Mouse (Mus musculus): ENCODE measurements around the gene Acss1.
A peak's percentile ranks its signal among the peaks of the same experiment; 100 is the strongest.

Acss1 gene

GRCm38 (mm10) chr2:150638370-150638733 lies 29.9 kb downstream of the Acss1 start:
- DNase-seq (ENCODE audit: inconsistent ontology term) = no peak

- DNase-seq (ENCODE audit: inconsistent ontology term) = no peak
These were observed 30.5 kb downstream of the Acss1 start for GRCm38 (mm10) chr2:150637702-150638369.

DNA sequence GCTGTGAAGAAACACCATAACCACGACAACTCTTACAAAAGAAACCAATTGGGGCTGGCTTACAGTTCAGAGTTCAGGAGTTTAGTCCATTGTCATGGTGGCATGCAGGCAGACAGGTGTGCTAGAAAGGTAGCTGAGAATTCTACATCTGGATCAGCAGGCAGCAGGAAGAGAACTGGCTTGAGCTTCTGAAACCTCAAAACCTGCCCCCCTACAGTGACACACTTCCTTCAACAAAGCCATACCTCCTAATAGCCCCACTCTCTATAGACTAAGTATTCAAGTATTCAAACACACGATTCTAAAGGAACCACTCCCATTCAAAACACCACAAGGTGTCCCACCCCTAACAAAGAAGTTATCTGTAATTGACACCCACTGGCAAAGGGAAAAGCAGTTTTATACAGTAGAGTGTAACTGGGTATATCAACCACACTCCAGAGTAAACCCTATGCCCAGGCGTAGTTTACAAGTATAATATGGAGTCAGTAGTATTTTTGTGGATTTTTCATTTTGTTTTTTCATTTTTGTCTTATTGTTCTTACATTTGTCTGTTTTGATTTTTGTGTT lies 32.3 kb downstream of the Acss1 start:
- no peak for DNase-seq (ENCODE audit: inconsistent ontology term)

DNA sequence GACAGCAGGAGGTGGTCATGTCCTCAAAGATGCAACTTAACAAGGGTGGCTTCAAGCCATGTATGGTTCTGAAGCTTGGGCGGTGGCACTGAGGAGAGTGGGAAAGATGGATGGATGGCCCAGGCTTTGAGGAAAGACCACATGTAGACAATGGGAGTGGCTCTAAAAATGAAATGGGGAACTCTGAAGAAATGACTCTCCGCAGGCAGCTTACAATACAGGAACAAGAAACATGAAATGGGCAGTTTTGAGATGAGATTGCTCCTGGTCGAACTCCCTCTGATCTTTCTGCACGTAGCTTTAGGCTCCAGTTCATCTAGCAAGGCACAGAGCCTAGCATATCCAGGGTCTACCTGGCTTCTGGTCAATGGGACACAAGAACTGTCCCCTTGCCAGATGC lies 39.0 kb downstream of the Acss1 start:
- no peak for DNase-seq (ENCODE audit: inconsistent ontology term)

DNA sequence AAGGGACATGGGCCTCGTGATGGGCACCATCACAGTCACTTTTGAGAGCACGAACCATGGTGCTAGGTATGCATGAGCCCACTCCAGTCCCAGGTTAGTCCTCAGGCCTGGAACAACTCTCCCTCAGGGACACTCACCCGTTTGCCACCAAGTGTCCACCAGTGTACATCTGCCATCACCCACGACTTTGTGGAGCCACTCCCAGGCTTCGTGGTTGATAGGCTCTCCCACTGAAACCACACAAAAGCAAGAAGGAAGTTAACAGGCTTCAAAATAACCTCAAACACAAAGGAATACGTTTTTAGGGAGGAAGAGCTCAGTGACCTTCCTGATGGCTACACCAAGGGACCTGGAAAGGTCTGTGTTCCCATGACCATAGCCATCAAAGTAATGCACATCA lies 41.2 kb downstream of the Acss1 start:
- DNase-seq (ENCODE audit: inconsistent ontology term) = no peak

- DNase-seq (ENCODE audit: inconsistent ontology term) = no peak
These were observed 43.4 kb downstream of the Acss1 start for GRCm38 (mm10) chr2:150624926-150625325.

DNA sequence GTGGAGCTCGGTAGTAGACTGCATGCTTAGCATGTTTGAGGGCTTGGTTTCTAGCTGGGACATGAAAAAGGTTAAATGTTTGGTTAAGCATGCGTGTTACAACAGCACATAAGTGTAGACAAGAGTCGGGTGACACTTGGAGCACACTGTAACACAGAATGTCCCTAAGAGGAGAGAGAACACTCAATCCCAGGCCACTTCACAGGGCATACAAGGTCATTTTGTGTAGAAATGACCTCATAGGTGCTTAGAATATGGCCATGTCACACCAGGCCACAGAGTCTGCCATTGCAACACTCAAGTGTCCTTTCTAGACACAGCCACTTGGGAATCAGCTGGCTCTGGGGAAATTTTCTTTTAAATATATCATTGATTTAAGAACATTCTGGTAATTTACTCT lies 44.3 kb downstream of the Acss1 start:
- DNase-seq (ENCODE audit: inconsistent ontology term) = no peak

GRCm38 (mm10) chr2:150621698-150622097 lies 46.6 kb downstream of the Acss1 start:
- no peak for DNase-seq (ENCODE audit: inconsistent ontology term)

- DNase-seq (ENCODE audit: inconsistent ontology term) = no peak
These were observed 58.2 kb downstream of the Acss1 start for GRCm38 (mm10) chr2:150610097-150610496.

DNA sequence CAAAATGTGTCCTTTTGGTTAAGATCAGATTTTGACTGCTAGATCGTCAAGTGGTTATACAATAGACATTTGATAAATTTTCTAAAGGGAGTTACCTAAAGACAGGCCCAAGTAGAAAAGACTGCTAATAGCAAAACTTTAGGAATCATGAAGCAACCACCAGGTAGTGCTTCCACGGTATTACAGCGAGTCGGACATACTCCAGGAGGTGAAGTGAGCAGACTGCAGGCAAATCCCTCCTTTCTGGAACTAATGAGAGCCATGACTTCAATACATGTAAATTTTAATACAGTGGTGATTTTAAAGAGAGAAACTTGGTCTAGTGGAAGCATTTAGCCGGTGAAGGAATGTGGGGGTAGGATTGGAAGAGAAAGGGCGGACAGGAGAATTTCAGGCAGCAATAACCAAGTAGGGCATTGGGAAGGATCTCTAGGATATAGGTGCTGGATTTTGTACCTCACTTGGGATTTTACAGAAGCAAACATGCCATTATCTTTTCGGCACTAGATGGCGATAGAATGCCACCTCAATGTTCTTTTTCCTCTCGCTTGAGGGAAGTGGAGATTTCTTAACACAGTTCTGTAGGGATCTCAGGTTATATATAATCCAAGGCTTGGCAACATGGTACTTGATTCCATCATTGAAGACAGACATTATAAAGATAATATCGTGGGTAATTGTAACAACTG lies 59.3 kb downstream of the Acss1 start:
- DNase-seq (ENCODE audit: inconsistent ontology term) = peak; percentile 64

DNA sequence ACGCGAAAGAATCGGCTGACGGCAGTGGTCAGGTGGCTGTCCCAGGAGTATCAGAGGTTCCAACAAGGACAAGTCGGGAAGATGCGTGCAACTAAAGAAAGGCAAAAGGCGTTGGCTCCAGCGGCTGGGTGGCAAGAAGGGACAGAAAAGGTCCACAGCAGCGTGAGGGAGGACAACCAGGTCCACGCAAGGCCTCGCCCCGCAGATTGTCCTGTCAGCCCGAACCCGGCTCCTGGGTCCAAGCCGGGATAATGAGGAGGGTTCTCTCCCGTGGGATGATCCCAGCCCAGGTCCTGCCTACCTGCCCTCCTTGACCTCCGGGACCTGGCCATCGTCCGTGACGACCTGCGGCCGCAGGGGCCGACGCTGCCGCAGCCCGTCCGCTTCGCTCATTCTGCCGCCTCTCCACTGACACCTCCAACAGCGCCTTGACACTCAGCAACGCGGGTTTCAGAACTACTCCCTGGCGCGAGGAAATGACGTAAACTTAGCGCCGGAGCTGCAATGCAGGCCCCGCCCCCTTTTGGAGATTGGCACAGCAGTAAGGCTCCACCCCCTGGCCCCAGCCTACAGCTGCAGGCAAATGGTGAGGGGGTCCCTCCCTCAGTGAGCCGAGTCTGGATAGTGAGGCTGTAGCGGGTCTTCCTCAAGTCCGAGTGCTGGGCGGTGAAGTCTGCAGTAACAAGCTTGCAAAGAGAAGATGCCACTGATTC lies 60.1 kb downstream of the Acss1 start, which contains the start of gene Apmap:
Gene Apmap (minus strand): TSS at position 481 of the 713 bp plus-strand sequence.
- peak; percentile 96 for DNase-seq (ENCODE audit: inconsistent ontology term)

DNA sequence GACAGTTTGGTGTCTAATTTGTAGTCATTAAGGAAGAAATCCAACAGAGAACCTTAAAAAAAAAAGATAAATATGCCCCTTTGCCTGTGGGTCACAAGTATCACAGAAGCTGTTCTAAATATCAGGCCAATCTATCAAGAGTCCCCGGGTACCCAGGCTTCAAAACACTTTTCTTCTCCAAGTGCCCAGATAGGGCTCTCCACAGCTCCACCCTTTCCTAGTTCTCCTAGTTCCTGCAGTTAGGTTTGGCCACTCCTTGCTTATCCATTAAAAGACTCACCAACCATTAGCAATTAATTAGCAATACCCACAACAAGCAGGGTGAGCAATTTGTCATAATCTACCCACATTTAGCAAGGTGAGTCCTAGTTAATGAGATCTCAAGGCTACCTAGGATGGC lies 61.2 kb downstream of the Acss1 start:
- DNase-seq (ENCODE audit: inconsistent ontology term) = no peak

DNA sequence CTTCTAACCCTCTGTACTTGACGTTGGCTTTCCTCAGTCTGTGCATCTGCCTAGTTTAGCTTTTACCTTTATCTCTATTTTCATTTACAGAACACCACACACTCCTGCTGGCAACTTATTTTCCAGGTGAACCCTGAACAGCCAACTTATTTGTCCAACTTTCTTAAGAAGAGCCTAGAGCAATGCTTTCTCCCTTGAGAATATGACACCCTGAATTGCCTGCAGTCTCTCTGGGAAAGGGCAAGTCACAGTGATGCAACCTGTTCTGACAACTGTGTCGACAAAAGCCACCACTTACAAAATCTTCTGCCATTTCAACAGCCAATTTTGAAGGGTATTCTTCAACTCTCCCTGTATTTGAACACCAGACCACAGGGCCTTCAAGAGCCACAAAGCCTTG lies 63.5 kb downstream of the Acss1 start:
- no peak for DNase-seq (ENCODE audit: inconsistent ontology term)

- no peak for DNase-seq (ENCODE audit: inconsistent ontology term)
These were observed 66.1 kb downstream of the Acss1 start for GRCm38 (mm10) chr2:150602166-150602565.

DNA sequence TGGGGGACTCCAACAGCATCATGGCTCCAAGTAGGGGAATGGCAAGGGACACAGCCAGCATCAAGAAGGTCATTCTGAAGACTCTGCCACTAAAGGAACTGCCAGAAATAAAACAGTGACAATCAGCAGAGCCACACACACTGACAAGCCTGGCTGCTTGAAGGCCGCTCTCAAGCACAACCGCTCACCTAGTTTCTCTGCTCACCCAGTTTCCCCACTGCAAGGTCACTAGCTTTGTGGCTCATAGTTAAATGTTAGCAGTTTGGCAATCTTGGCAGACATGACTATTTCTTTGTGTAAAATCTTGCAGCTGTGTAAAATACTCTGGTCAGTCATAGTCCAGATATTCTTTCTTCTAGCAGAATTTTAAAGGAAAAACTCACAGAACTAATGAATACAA lies 68.0 kb downstream of the Acss1 start:
- DNase-seq (ENCODE audit: inconsistent ontology term) = no peak

- DNase-seq (ENCODE audit: inconsistent ontology term) = no peak
These were observed 72.7 kb downstream of the Acss1 start for GRCm38 (mm10) chr2:150595411-150596190.

GRCm38 (mm10) chr2:150589076-150589475 lies 79.2 kb downstream of the Acss1 start:
- DNase-seq (ENCODE audit: inconsistent ontology term) = no peak

GRCm38 (mm10) chr2:150579628-150580027 lies 88.7 kb downstream of the Acss1 start:
- DNase-seq (ENCODE audit: inconsistent ontology term) = no peak

DNA sequence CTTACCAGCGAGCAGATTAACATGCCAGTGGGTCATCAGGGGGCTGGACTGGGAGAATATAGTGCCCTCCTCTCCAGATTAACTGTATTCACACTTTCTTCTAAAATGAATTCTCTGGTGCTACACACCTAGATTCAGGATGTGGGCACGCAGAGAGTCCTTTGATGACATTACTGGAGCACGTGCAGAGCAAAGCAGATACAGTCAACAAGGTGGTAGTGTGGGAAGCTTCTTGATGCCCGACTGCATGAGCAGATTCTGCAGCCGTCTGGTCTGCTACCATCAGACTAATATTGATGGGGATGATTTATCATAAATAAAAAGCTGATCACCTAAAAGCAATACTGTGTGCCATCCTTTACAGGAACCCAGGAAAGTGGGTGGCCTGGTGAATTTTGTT lies 89.7 kb downstream of the Acss1 start:
- no peak for DNase-seq (ENCODE audit: inconsistent ontology term)

GRCm38 (mm10) chr2:150576256-150576655 lies 92.0 kb downstream of the Acss1 start:
- DNase-seq (ENCODE audit: inconsistent ontology term) = no peak

GRCm38 (mm10) chr2:150572463-150572862 lies 95.8 kb downstream of the Acss1 start:
- DNase-seq (ENCODE audit: inconsistent ontology term) = no peak

- no peak for DNase-seq (ENCODE audit: inconsistent ontology term)
These were observed 97.5 kb downstream of the Acss1 start for GRCm38 (mm10) chr2:150570761-150571160.

Measured in Muller cell, postnatal 12 days (primary cell).